Mouse (Mus musculus) heart, postnatal 0 days (tissue): ENCODE results near the gene Rgs14.

Experiments
- CTCF ChIP-seq: IDR thresholded peaks from 2 replicates; pipeline ENCODE4 v1.5.1; 2016; ENCODE audit warnings: antibody characterized with exemption, control low read depth, low read depth
- EP300 ChIP-seq: IDR thresholded peaks from 2 replicates; pipeline ENCODE4 v1.6.1; 2016; ENCODE audit warnings: antibody characterized with exemption, low read depth

GRCm38 (mm10) chr13:55339259-55339658 is 30.3 kb upstream of the Rgs14 start:
- TF ChIP-seq EP300 (no peak), CTCF (no peak)
